Mouse (Mus musculus) CH12.LX (cell line): ENCODE data around the gene Apobec3.

Experiments used
- CTCF ChIP-seq, 2 experiments: IDR thresholded peaks in 1 of 2; conservative IDR thresholded peaks in 1 of 2; 2 replicates each; pipeline ENCODE4 v1.5.1; 2011 to 2012; ENCODE audit warnings: low read depth in 2 of 2, low read length in 2 of 2, improper control_type of control experiment in 1 of 2, inconsistent platforms in 1 of 2, mild to moderate bottlenecking in 1 of 2, moderate library complexity in 1 of 2
- EP300 ChIP-seq: IDR thresholded peaks from 2 replicates; pipeline ENCODE4 v1.6.1; 2011; ENCODE audit warnings: low read length, improper control_type of control experiment
- POLR2A ChIP-seq: IDR thresholded peaks from 2 replicates; pipeline ENCODE4 v1.6.1; 2011; ENCODE audit warnings: low read depth, mild to moderate bottlenecking, improper control_type of control experiment, low read length
- RAD21 ChIP-seq: IDR thresholded peaks from 2 replicates; pipeline ENCODE4 v1.6.1; 2011; ENCODE audit warnings: low read depth, mild to moderate bottlenecking, low read length, improper control_type of control experiment, moderate library complexity
- RCOR1 ChIP-seq: conservative IDR thresholded peaks from 2 replicates; pipeline ENCODE4 v1.6.1; 2012; ENCODE audit warnings: low read depth, mild to moderate bottlenecking, inconsistent platforms, low read length, improper control_type of control experiment
- UBTF ChIP-seq: IDR thresholded peaks from 2 replicates; pipeline ENCODE4 v1.6.1; 2012; ENCODE audit warnings: low read depth, mild to moderate bottlenecking, inconsistent platforms, low read length, improper control_type of control experiment, moderate library complexity
- USF2 ChIP-seq: conservative IDR thresholded peaks from 2 replicates; pipeline ENCODE4 v1.6.1; 2011; ENCODE audit warnings: low read depth, low read length, improper control_type of control experiment

GRCm38 (mm10) chr15:79879319-79879718 is 12.1 kb upstream of the Apobec3 start:
- no peak for TF ChIP-seq POLR2A
- no peak for TF ChIP-seq EP300
- TF ChIP-seq UBTF, result no peak
- no peak for TF ChIP-seq CTCF (conservative IDR thresholded peaks at IDR 0.05 in 1 of 2, IDR thresholded peaks at IDR 0.05 in 1 of 2; ENCODE audit: low read depth in 2 of 2, low read length in 2 of 2)
- no peak for TF ChIP-seq RAD21
- no peak for TF ChIP-seq USF2
- TF ChIP-seq RCOR1, result no peak
